Mouse (Mus musculus): ENCODE measurements around the gene Rap1b. TPM values are rescaled to one million over a fixed set of nuclear protein-coding genes. Genes with fewer than 3 reads are reported as not detected.

The Rap1b gene
- polyA plus RNA-seq, 1 experiment, result 38.2 TPM

DNA sequence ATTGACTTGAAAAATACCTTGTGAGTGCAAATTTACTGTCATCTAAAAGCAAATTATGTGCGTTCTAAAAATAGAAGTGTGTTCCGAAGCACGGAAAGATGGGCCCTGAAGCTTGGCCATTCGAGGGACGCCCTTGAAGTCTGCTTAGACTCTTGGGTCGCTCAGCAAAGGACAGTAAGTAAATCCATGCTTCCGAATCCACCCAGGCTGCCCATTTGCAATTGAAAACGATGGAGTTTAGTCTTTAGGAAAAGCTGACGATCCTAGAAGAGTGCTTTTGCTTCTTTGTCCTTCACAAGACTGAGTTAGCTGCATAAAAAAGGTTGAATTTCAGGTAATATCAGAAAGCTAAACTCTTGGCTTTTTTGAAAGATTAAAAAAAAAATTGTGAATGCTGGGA is 39.9 kb downstream of the Rap1b start:
- Histone ChIP-seq H3K27me3 (replicated peaks; ENCODE audit: control insufficient read depth, insufficient read depth, low read length) (no peaks in the 10 kb centered on the region), H3K27ac (ENCODE audit: insufficient read depth, low read depth, low read length) (no peak overlapping the region), H3K4me1 (ENCODE audit: control insufficient read depth, insufficient read depth, low read length) (no peaks in the 10 kb centered on the region), H3K36me3 (ENCODE audit: control insufficient read depth, insufficient read depth, low read length) (no peaks in the 10 kb centered on the region), H3K4me3 (ENCODE audit: insufficient read depth, low read depth, low read length) (no peak overlapping the region)
- WGBS, result 58% methylated on average over 9 of the region's 9 CpGs
- no peak for DNase-seq
- TF ChIP-seq CTCF (conservative IDR thresholded peaks at IDR 0.05; ENCODE audit: insufficient read depth, insufficient read length, low read depth, low read length) (no peak), POLR2A (IDR thresholded peaks at IDR 0.05; ENCODE audit: low read depth, low read length) (no peak)

DNA sequence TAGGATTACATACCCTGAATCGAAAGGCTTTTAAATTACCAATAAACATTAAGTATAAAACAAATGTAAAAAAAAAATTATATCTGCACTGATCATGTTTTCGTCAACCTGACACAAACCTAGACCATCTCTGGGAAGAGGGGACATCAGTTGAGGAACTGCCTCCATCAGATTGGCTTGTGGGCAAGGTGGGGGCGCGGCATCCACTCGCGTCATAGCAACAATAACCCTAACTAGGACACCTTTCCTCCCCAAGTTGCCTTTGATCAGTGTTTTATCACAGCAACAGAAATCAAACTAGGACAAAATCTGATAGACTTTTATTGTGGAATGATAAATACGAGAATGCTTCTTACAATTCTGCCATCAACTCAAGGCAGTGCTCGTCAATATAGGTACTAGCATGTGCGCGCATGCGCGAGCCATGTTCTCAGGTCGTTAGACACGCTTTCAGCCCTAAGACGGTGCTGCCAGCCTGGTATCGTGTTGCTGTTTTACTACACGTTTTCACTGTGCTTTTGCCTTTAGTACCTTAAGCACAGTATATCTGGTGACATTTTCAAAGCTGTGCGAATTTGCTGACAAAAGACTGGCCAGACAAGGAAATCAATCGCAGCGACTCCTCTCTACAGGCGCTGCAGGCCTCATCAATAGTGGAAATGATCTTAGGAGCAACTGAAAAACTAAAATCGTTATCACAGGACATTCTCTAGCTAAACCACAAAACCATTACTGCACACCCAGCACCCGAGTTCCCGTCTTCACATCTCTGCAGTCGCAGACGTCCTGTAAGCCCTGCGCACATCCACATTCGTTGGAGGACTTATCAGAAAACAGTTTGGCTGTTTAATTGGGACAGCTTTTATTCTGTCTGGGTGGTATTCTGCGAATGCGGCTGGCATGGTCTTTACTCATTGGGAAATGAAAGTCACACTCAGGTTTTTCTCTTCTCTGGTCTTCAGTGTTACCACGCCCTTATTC is 41.7 kb downstream of the Rap1b start:
- H3K27me3 ChIP-seq (replicated peaks; ENCODE audit: control insufficient read depth, insufficient read depth, low read length), result no peaks in the 10 kb centered on the region
- WGBS, result 75% methylated on average over 31 of the region's 31 CpGs
- H3K27ac ChIP-seq (ENCODE audit: insufficient read depth, low read depth, low read length), result no peak overlapping the region
- H3K4me3 ChIP-seq (ENCODE audit: insufficient read depth, low read depth, low read length), result no peak overlapping the region
- DNase-seq, result no peak
- no peak for TF ChIP-seq CTCF (conservative IDR thresholded peaks at IDR 0.05; ENCODE audit: insufficient read depth, insufficient read length, low read depth, low read length)
- TF ChIP-seq POLR2A (IDR thresholded peaks at IDR 0.05; ENCODE audit: low read depth, low read length), result no peak
- 0 out of 2 replicates have a peak, but pooled peaks cover 3% of the 10 kb centered on the region for H3K4me1 ChIP-seq (ENCODE audit: control insufficient read depth, insufficient read depth, low read length)
- H3K36me3 ChIP-seq (ENCODE audit: control insufficient read depth, insufficient read depth, low read length), result no peaks in the 10 kb centered on the region

DNA sequence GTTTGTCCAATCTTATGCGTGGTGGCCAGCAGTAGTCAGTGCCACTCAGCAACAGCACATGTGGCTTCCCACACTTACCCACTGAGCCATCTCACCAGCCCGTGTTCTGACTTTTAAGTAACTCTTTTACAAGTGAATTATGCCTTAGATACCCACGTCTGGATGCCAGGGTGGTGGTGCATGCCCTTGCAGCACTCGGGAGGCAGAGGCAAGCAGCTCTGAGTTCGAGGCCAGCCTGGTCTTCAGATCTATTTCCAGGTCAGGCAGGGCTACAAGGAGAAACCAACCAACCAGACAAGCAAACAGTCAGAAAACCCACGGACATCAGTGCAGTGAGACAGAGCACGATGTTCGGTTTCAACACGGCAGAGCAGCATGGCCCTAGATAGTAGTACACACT is 43.9 kb downstream of the Rap1b start:
- no peaks in the 10 kb centered on the region for H3K36me3 ChIP-seq (ENCODE audit: control insufficient read depth, insufficient read depth, low read length)
- no peak overlapping the region for H3K4me3 ChIP-seq (ENCODE audit: insufficient read depth, low read depth, low read length)
- H3K27ac ChIP-seq (ENCODE audit: insufficient read depth, low read depth, low read length), result no peak overlapping the region
- TF ChIP-seq CTCF (conservative IDR thresholded peaks at IDR 0.05; ENCODE audit: insufficient read depth, insufficient read length, low read depth, low read length) (no peak), POLR2A (IDR thresholded peaks at IDR 0.05; ENCODE audit: low read depth, low read length) (no peak)
- DNase-seq, result no peak
- WGBS, result 93% methylated on average over 9 of the region's 9 CpGs
- no peaks in the 10 kb centered on the region for H3K27me3 ChIP-seq (replicated peaks; ENCODE audit: control insufficient read depth, insufficient read depth, low read length)
- H3K4me1 ChIP-seq (ENCODE audit: control insufficient read depth, insufficient read depth, low read length), result peaks cover 6% of the 10 kb centered on the region; the same call in 1 of the 2 replicates

DNA sequence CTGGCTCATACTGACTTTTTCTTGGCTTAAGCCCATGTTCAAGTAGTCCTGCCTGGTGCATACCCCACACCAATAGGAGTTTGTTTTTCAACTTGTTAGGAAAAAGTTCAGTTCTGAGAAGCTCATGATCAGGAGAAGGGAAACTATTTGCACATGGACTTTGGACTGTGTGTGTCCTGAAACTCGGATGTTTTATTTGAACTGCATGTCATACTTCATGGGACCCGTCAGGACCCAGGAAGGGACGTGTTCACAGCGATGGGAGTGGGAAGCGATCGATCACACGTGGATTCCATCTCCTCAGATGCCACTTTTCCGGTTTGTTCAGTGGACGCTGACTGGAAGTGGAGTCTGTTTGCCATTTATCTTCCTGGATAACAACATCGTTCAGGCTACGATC is 46.0 kb downstream of the Rap1b start:
- Histone ChIP-seq H3K4me1 (ENCODE audit: control insufficient read depth, insufficient read depth, low read length) (peaks cover 6% of the 10 kb centered on the region; the same call in 1 of the 2 replicates), H3K27ac (ENCODE audit: insufficient read depth, low read depth, low read length) (no peak overlapping the region), H3K4me3 (ENCODE audit: insufficient read depth, low read depth, low read length) (no peak overlapping the region), H3K27me3 (replicated peaks; ENCODE audit: control insufficient read depth, insufficient read depth, low read length) (no peaks in the 10 kb centered on the region), H3K36me3 (ENCODE audit: control insufficient read depth, insufficient read depth, low read length) (no peaks in the 10 kb centered on the region)
- TF ChIP-seq POLR2A (IDR thresholded peaks at IDR 0.05; ENCODE audit: low read depth, low read length), result no peak
- no peak for TF ChIP-seq CTCF (conservative IDR thresholded peaks at IDR 0.05; ENCODE audit: insufficient read depth, insufficient read length, low read depth, low read length)
- 76% methylated on average over 11 of the region's 11 CpGs for WGBS
- peak; percentile 17 for DNase-seq

DNA sequence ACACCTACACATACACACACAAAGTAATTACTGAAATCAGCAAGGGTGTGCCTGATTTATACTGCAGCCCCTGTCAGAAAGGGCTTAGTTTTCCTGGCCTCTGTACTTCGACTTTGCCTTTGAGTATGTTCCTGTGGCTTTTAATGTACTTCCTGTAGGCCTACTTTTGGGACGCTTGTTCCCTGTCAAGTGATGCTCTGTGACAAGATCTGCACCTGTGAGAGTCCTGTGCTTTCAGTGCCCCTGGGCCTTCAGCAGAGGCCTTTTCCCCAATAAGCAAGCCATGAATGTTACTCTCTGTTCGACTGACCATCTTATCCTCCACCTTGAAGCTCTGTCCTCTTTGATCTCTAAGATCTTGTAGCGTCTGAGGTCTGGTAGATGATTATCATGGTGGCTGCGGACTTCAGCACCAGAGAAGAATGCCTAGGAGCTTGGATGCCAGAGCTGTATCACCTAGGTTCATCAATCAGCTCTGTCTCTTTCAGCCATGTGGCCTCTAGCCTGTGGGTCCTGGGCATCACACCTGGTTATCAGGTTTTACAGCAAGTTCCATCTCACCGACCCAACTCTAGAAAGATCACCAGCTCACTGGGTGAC is 47.3 kb downstream of the Rap1b start:
- no peaks in the 10 kb centered on the region for H3K36me3 ChIP-seq (ENCODE audit: control insufficient read depth, insufficient read depth, low read length)
- TF ChIP-seq POLR2A (IDR thresholded peaks at IDR 0.05; ENCODE audit: low read depth, low read length) (no peak), CTCF (conservative IDR thresholded peaks at IDR 0.05; ENCODE audit: insufficient read depth, insufficient read length, low read depth, low read length) (no peak)
- H3K4me1 ChIP-seq (ENCODE audit: control insufficient read depth, insufficient read depth, low read length), result peaks cover 6% of the 10 kb centered on the region; the same call in 1 of the 2 replicates
- no peak overlapping the region for H3K4me3 ChIP-seq (ENCODE audit: insufficient read depth, low read depth, low read length)
- 59% methylated on average over 6 of the region's 6 CpGs for WGBS
- no peak overlapping the region for H3K27ac ChIP-seq (ENCODE audit: insufficient read depth, low read depth, low read length)
- DNase-seq, result peak; percentile 70
- H3K27me3 ChIP-seq (replicated peaks; ENCODE audit: control insufficient read depth, insufficient read depth, low read length), result no peaks in the 10 kb centered on the region

DNA sequence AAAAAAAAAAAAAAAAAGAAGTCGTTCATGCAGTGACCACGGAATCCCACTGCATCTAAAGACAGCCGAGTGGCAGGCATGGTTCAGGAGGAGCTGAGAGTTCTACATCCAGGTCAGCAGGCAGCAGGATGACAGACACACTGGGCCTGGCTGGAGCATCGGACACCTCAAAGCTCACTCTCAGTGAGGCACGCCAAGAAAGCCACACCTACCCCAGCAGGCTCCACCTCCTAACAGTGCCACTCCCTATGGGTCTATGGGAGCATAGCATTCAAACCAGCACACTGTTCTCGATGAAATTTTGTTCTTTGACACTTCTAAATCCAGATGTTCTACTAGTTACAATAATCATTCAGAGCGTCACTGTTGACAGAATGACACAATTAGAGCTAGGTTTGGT is 48.2 kb downstream of the Rap1b start:
- no peak for TF ChIP-seq CTCF (conservative IDR thresholded peaks at IDR 0.05; ENCODE audit: insufficient read depth, insufficient read length, low read depth, low read length)
- TF ChIP-seq POLR2A (IDR thresholded peaks at IDR 0.05; ENCODE audit: low read depth, low read length), result no peak
- H3K27me3 ChIP-seq (replicated peaks; ENCODE audit: control insufficient read depth, insufficient read depth, low read length), result no peaks in the 10 kb centered on the region
- no peak overlapping the region for H3K4me3 ChIP-seq (ENCODE audit: insufficient read depth, low read depth, low read length)
- DNase-seq, result peak; percentile 19
- WGBS, result 65% methylated on average over 7 of the region's 7 CpGs
- H3K36me3 ChIP-seq (ENCODE audit: control insufficient read depth, insufficient read depth, low read length), result no peaks in the 10 kb centered on the region
- peaks cover 6% of the 10 kb centered on the region; the same call in 1 of the 2 replicates for H3K4me1 ChIP-seq (ENCODE audit: control insufficient read depth, insufficient read depth, low read length)
- no peak overlapping the region for H3K27ac ChIP-seq (ENCODE audit: insufficient read depth, low read depth, low read length)

DNA sequence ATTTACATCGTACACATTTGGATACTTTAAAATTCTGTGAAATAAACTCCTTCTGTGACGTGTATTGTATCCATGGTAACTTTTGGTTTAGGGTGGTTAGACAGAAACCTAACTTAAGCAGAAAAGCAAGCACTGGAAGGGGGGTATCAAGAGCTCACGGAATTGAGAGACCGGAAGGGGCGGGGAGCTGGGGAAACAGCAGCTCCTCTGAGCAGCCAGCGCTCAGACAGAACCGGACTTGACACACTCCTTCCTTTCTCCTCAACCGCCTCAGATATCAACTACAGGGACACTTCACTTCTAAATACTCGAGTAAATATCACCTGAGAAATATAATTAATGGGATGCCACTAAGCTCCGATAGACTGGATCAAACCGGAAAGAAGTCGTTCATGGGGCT is 48.7 kb downstream of the Rap1b start:
- no peaks in the 10 kb centered on the region for H3K36me3 ChIP-seq (ENCODE audit: control insufficient read depth, insufficient read depth, low read length)
- TF ChIP-seq POLR2A (IDR thresholded peaks at IDR 0.05; ENCODE audit: low read depth, low read length), result no peak
- TF ChIP-seq CTCF (conservative IDR thresholded peaks at IDR 0.05; ENCODE audit: insufficient read depth, insufficient read length, low read depth, low read length), result no peak
- H3K27ac ChIP-seq (ENCODE audit: insufficient read depth, low read depth, low read length), result no peak overlapping the region
- no peak for DNase-seq
- H3K27me3 ChIP-seq (replicated peaks; ENCODE audit: control insufficient read depth, insufficient read depth, low read length), result no peaks in the 10 kb centered on the region
- H3K4me1 ChIP-seq (ENCODE audit: control insufficient read depth, insufficient read depth, low read length), result peaks cover 6% of the 10 kb centered on the region; the same call in 1 of the 2 replicates
- WGBS, result 82% methylated on average over 12 of the region's 12 CpGs
- no peak overlapping the region for H3K4me3 ChIP-seq (ENCODE audit: insufficient read depth, low read depth, low read length)

All from kidney, adult 2 months (tissue).